Mouse (Mus musculus) liver, embryonic 16.5 days (tissue): ENCODE data around the gene AC140267.1. TPM values are rescaled to one million over a fixed set of nuclear protein-coding genes. Genes with fewer than 3 reads are reported as not detected.
A peak's percentile ranks its signal among the peaks of the same experiment; 100 is the strongest.

Source experiments
- ATAC-seq: fragments of 200-750 bp; cut with Nextera tagmentation; 2 replicates; pipeline ENCODE4 v1.8.0; 2017; ENCODE audit warnings: low read depth, mild to moderate bottlenecking, moderate number of reproducible peaks, moderate library complexity
- H3K27ac ChIP-seq: fragments of 300-500 bp; sonication (generic); 2 replicates; pipeline ENCODE4 v1.5.1; 2014; ENCODE audit warnings: mild to moderate bottlenecking, low read length
- H3K27me3 ChIP-seq: fragments of 300-500 bp; sonication (generic); 2 replicates; pipeline ENCODE4 v1.6.1; 2014; ENCODE audit warnings: low read depth, low read length, mixed read lengths; ENCODE audit not compliant: control insufficient read depth, insufficient read depth
- H3K36me3 ChIP-seq: fragments of 300-500 bp; sonication (generic); 2 replicates; pipeline ENCODE4 v1.6.1; 2014; ENCODE audit warnings: mild to moderate bottlenecking; ENCODE audit not compliant: control insufficient read depth, insufficient read depth
- H3K4me1 ChIP-seq: fragments of 300-500 bp; sonication (generic); 2 replicates; pipeline ENCODE4 v1.6.1; 2014; ENCODE audit warnings: low read depth, low read length, mixed read lengths; ENCODE audit not compliant: control insufficient read depth
- H3K4me2 ChIP-seq: fragments of 300-500 bp; sonication (generic); 2 replicates; pipeline ENCODE4 v1.6.1; 2014; ENCODE audit warnings: low read depth, low read length, mixed read lengths
- H3K4me3 ChIP-seq: fragments of 300-500 bp; sonication (generic); 2 replicates; pipeline ENCODE4 v1.5.1; 2014; ENCODE audit warnings: low read depth, mild to moderate bottlenecking, low read length
- H3K9ac ChIP-seq: fragments of 300-500 bp; sonication (generic); 2 replicates; pipeline ENCODE4 v1.6.1; 2014; ENCODE audit warnings: low read depth, low read length
- H3K9me3 ChIP-seq: fragments of 300-500 bp; sonication (generic); replicated peaks from 2 replicates; pipeline ENCODE4 v1.6.1; 2016; ENCODE audit warnings: low read length; ENCODE audit not compliant: control insufficient read depth
- WGBS: fragments of 180-500 bp; shearing (Covaris S2); extraction: QIAGEN DNeasy Blood & Tissue Kit; methylation state at CpG from one replicate; pipeline ENCODE4 v1.1.7; 2014; ENCODE audit not compliant: insufficient replicate concordance; 5-methylcytosine and 5-hydroxymethylcytosine counted together
- polyA plus RNA-seq: library from polyadenylated mRNA; unstranded; fragments of >200 nt; fragmentation: Nextera tagmentation; extraction: Ambion mirVana; gene quantifications from 2 replicates; pipeline ENCODE4 v1.2.1, GENCODE M21; 2015

The AC140267.1 gene
- polyA plus RNA-seq, 1 experiment from 2014 or later: not detected

DNA sequence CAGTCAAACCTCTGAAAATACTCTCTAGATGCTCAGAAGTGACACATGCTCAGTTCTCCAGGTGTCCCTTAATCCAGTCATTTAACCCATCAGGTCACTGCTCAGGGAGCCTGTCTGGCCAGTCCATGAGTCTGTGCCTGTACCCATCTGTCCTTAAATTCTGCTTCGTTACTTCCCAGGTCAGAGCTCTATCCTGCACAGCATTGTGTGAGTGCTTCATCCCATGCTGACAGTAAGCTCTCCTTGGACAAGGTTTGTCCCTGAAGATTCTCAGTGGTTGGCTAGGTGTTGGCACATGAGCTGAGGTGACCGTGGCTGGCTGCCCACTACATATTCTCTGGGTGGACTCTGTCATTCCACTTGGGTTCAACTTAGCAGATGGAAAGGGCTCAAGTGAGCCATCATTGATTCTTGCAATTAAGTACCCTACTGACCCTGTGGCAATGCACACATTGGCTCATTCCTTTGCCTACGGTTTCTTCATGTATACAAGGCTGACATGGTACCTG lies 29.5 kb upstream of the AC140267.1 start:
- H3K27ac ChIP-seq: no peak overlapping the region
- no peak for ATAC-seq
- H3K4me3 ChIP-seq: no peak overlapping the region
- no peaks in the 10 kb centered on the region for H3K36me3 ChIP-seq
- no peaks in the 10 kb centered on the region for H3K27me3 ChIP-seq
- no peak overlapping the region for H3K9ac ChIP-seq
- WGBS: 51% methylated on average over 3 of the region's 3 CpGs
- no peaks in the 10 kb centered on the region for H3K9me3 ChIP-seq
- no peaks in the 10 kb centered on the region for H3K4me1 ChIP-seq
- H3K4me2 ChIP-seq: no peak overlapping the region

DNA sequence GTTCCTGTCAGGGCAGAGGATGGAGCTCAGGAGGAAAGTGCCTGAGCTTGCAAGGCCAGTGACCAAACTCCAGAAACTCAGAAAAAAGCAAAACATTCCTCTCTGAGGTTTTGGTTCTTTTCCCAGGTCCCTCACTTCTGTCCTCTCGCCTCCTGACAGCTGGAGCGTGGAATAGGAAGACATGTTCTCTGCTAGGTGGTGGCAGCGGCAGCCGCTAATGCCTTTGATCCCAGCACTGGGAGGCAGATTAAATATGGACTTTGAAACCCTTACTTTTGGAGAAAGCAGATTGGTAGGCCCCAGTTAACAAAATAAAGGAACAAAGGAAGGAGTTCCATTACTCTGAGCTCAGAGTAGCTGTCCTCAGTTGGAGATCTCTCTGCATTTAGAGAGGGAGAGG lies 27.2 kb upstream of the AC140267.1 start:
- ATAC-seq: no peak
- no peaks in the 10 kb centered on the region for H3K27me3 ChIP-seq
- no peak overlapping the region for H3K27ac ChIP-seq
- H3K4me3 ChIP-seq: no peak overlapping the region
- WGBS: 48% methylated on average over 4 of the region's 4 CpGs
- H3K4me2 ChIP-seq: no peak overlapping the region
- H3K4me1 ChIP-seq: no peaks in the 10 kb centered on the region
- no peak overlapping the region for H3K9ac ChIP-seq
- no peaks in the 10 kb centered on the region for H3K36me3 ChIP-seq
- no peaks in the 10 kb centered on the region for H3K9me3 ChIP-seq

DNA sequence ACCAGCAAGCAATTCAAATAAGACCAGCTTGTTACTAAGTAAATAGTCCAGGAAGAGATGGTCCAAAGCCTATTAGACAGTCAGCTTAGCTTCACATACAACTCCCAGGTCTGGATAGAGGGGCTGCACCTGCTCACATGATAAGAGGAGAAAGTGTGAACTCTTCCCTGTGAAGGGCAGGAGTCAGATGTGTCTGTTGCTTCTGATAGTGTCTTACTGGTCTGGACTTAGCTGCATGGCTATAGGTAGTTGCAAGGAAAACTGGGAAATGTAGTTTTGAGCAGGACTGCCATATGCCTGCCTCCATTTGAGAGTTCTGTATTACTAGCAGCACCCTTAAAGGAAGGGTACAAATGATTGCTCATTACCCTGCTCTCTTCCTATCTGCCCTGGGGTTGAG lies 21.9 kb upstream of the AC140267.1 start:
- Histone ChIP-seq H3K4me2 (no peak overlapping the region), H3K4me3 (no peak overlapping the region), H3K4me1 (no peaks in the 10 kb centered on the region), H3K27me3 (no peaks in the 10 kb centered on the region), H3K36me3 (no peaks in the 10 kb centered on the region), H3K9ac (no peak overlapping the region), H3K27ac (no peak overlapping the region), H3K9me3 (no peaks in the 10 kb centered on the region)
- ATAC-seq: peak; percentile 62

DNA sequence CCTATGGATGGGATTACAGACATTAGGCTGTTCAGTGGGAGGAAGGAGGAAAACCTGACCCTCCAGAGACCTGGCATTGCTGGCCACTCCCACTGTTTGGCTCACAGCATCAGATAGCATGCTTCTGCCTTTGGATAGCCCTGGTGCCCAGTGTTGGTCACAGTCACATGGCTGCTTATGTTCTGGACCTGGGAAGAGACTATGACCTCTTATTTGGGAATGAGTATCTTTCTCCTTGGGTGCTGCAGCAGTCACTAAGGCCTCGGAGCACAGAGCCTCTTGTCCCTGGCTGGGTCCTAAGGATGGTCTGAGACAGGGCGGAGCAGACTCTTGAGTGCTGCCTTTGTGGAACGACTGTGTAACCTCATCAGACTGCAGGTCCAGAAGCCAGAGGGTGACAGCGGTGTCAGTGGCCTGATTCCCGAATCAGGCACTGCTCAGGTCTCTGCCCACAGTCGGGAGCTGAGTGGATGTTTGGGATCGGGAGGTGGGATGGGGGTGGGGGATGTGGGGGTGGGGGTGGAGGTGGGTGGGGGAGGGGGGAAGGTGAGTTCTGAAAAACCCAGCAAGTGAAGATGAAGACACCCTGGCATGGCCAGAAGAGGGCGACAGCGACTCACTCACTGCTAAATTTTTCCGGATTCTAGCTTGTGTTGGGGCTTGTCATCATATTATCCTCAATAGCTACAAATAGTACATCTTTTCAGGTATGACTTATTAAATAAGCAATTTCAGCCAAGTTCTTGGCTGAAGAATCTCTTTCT lies 19.7 kb upstream of the AC140267.1 start:
- Histone ChIP-seq H3K36me3 (no peaks in the 10 kb centered on the region), H3K27ac (no peak overlapping the region), H3K4me2 (no peak overlapping the region), H3K4me1 (peaks cover 2% of the 10 kb centered on the region), H3K27me3 (no peaks in the 10 kb centered on the region), H3K4me3 (no peak overlapping the region), H3K9ac (no peak overlapping the region), H3K9me3 (no peaks in the 10 kb centered on the region)
- ATAC-seq: no peak
- 17% methylated on average over 9 of the region's 10 CpGs for WGBS

DNA sequence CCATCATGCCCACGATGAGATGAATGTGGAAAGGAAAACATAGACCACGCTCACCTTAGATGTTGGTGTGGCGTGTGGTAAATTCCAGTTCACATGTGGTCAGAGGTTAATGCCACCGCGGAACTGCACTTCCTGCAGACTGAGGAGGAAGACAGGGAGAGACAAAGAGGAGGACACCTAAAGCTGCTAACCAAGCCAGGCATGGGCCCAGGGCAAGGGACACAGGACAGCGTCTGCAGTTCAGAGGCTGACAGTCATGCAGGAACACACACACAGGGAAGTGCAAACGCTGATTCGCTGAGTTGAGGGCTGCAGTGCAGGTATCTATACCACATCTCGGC lies 19.2 kb upstream of the AC140267.1 start:
- no peaks in the 10 kb centered on the region for H3K27me3 ChIP-seq
- no peaks in the 10 kb centered on the region for H3K36me3 ChIP-seq
- H3K4me1 ChIP-seq: peaks cover 2% of the 10 kb centered on the region
- no peak overlapping the region for H3K9ac ChIP-seq
- no peak for ATAC-seq
- no peak overlapping the region for H3K4me3 ChIP-seq
- H3K4me2 ChIP-seq: no peak overlapping the region
- no peak overlapping the region for H3K27ac ChIP-seq
- no peaks in the 10 kb centered on the region for H3K9me3 ChIP-seq
- 32% methylated on average over 9 of the region's 9 CpGs for WGBS

DNA sequence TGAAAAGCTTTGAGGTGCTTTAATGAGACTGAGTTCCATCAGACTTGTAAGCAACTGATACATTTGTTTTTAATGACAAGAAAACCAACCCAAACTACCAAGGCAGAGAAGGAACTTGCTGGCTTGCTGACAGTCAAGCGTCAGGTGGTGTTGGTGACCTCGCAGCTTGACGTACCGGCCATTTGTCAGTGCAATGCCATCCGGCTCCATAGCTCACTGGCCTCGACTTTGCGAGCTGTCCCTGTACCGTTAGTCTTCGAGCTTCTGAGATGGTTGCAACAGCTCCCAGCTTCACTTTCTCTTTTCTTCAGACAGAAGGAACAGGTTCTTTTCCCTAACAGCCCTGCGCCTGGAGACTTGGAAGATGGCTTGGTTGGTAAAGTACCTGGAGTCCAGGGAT lies 18.2 kb upstream of the AC140267.1 start:
- Histone ChIP-seq H3K36me3 (no peaks in the 10 kb centered on the region), H3K9me3 (no peaks in the 10 kb centered on the region), H3K27me3 (no peaks in the 10 kb centered on the region), H3K4me1 (peaks cover 2% of the 10 kb centered on the region), H3K4me2 (no peak overlapping the region), H3K9ac (no peak overlapping the region), H3K4me3 (no peak overlapping the region), H3K27ac (no peak overlapping the region)
- ATAC-seq: no peak
- WGBS: 65% methylated on average over 10 of the region's 10 CpGs

DNA sequence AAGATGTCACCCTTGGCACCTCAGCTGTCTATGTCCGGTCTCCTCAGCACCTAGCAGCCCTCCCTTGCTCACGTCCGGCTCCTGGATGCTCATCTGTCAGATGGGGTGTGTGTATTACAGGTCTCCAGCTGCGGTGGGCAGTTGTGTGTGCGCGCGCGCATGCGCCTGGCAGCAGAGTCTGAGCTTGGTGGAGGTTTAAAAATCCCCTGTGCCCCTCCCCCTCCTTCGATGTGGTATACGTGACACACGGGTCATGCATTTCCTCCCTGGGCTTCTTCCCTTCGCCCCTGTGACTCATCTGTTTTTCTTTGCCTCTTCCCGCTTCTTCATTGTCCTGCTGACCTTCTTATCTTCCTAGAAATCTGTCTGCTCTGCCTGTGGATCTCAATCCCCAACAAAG lies 16.4 kb upstream of the AC140267.1 start:
- 0 out of 2 replicates have a peak, but pooled peaks have one; percentile 9 for ATAC-seq
- 15% methylated on average over 14 of the region's 14 CpGs for WGBS

DNA sequence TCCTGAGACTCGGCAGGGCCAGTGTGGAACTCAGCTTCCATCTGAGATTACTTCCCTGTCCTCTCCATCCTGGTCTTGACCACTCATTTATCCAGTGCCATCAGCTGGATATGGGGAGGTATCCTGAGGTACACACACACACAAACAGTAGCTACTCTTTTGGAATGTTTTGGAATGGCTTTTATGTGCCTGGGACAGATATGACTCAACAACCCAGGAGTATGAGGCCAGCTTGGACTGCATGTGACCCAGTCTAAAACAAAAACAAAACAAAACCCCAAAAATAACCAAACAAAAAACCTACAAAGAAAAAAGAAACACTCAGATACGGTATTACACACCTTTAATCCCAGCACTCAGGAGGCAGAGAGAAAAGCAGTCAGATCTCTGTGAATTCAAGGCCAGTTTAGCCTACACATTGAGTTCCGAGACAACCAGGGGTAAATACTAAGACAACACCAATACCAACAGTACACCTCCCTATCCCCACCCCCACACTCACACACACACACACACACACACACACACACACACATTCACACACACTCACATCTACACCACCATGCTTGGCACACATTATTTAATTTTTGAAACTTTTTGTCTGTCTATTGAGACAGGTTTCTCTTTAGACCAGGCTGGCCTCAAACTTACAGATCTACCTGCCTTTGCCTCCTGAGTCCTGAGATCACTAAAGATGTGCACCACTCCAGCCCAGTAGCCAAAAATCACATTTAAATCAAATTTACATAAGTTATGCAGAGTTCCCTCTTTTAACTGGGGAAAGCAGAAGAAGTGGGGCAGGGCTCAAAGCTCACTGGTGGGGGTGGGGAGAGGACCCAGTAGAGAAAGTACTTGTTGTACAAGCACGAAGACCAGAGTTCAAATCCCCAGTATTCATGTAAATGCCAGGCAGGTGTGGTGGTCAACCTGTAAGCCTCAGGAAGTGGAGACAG lies 15.7 kb upstream of the AC140267.1 start:
- peak overlapping the region; percentile 7; the same call in 1 of the 2 replicates for H3K4me2 ChIP-seq
- H3K27ac ChIP-seq: no peak overlapping the region
- ATAC-seq: no peak
- WGBS: 36% methylated on average over 4 of the region's 4 CpGs
- no peaks in the 10 kb centered on the region for H3K36me3 ChIP-seq
- no peaks in the 10 kb centered on the region for H3K9me3 ChIP-seq
- no peak overlapping the region for H3K9ac ChIP-seq
- no peak overlapping the region for H3K4me3 ChIP-seq
- no peaks in the 10 kb centered on the region for H3K27me3 ChIP-seq
- peaks cover 2% of the 10 kb centered on the region for H3K4me1 ChIP-seq

More for the DNA sequence above, 16.4 kb upstream of the AC140267.1 start:
- Histone ChIP-seq H3K27ac (no peak overlapping the region), H3K9ac (no peak overlapping the region), H3K9me3 (no peaks in the 10 kb centered on the region), H3K4me1 (peaks cover 2% of the 10 kb centered on the region), H3K4me3 (no peak overlapping the region), H3K27me3 (no peaks in the 10 kb centered on the region), H3K36me3 (no peaks in the 10 kb centered on the region), H3K4me2 (peak overlapping the region; percentile 7; the same call in 1 of the 2 replicates)

DNA sequence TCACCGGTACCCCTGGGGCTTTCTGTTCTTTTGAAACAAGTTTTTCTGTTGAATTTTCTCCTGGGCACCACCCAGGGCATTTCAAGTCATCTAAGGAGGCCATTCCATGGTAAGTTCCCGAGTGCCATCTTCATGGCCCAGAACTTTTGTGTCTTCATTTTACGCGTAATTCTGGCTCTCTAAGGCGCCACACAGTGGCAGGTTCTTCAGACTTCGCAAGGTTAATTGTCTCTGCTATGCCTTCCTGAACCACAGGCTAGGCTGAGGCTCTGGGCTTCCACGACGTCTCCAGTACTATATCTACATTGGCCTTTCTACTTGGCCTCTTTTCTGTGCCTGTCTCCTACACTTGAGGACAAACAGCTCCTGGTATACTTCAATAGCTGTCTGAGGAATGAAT lies 14.6 kb upstream of the AC140267.1 start:
- no peaks in the 10 kb centered on the region for H3K27me3 ChIP-seq
- no peak for ATAC-seq
- WGBS: 53% methylated on average over 8 of the region's 8 CpGs

More for the DNA sequence above, 14.6 kb upstream of the AC140267.1 start:
- Histone ChIP-seq H3K9me3 (no peaks in the 10 kb centered on the region), H3K4me2 (no peak overlapping the region), H3K4me3 (no peak overlapping the region), H3K27ac (no peak overlapping the region), H3K36me3 (no peaks in the 10 kb centered on the region), H3K4me1 (peaks cover 4% of the 10 kb centered on the region), H3K9ac (no peak overlapping the region)
